Mouse (Mus musculus) adrenal gland, postnatal 4 days (tissue): ENCODE measurements around the gene Ppm1m. TPM values are rescaled to one million over a fixed set of nuclear protein-coding genes. Genes with fewer than 3 reads are reported as not detected.
A peak's percentile ranks its signal among the peaks of the same experiment; 100 is the strongest.

Experiments used
- DNase-seq, 2 experiments: peaks; one replicate each; pipeline ENCODE4 v3.0.0; 2021 to 2022; ENCODE audit warnings: low spot score in 2 of 2, mixed read lengths in 2 of 2
- total RNA-seq, 2 experiments: library from RNA; stranded (reverse); gene quantifications; 2 replicates each; pipeline ENCODE4 v1.2.3; 2021

The Ppm1m gene
- total RNA-seq, 2 experiments from 2014 or later, result 76.7 to 77.5 TPM

- DNase-seq, result no peak
Measured at GRCm38 (mm10) chr9:106222261-106222851, 22.8 kb upstream of the Ppm1m start, which contains the start of gene Tlr9. TSS of gene Tlr9 (plus strand) at chr9:106222598.

GRCm38 (mm10) chr9:106220894-106221523 lies 21.5 kb upstream of the Ppm1m start:
- no peak for DNase-seq

GRCm38 (mm10) chr9:106216971-106217370 lies 17.4 kb upstream of the Ppm1m start:
- no peak for DNase-seq

GRCm38 (mm10) chr9:106215341-106216125 lies 16.0 kb upstream of the Ppm1m start:
- DNase-seq, result no peak

- DNase-seq, result no peak
Measured at GRCm38 (mm10) chr9:106212594-106212981, 13.0 kb upstream of the Ppm1m start.

- DNase-seq, result peak; percentile 69 to 81
Measured at GRCm38 (mm10) chr9:106211680-106212593, 12.4 kb upstream of the Ppm1m start.

- DNase-seq, result no peak
Measured at GRCm38 (mm10) chr9:106210853-106211609, 11.5 kb upstream of the Ppm1m start.

GRCm38 (mm10) chr9:106209954-106210353 lies 10.4 kb upstream of the Ppm1m start:
- DNase-seq, result no peak

GRCm38 (mm10) chr9:106208181-106208580 lies 8.6 kb upstream of the Ppm1m start:
- DNase-seq, result no peak

GRCm38 (mm10) chr9:106206515-106206914 lies 7.0 kb upstream of the Ppm1m start:
- no peak for DNase-seq

GRCm38 (mm10) chr9:106205713-106206290 lies 6.3 kb upstream of the Ppm1m start:
- no peak for DNase-seq

- DNase-seq, result no peak
Measured at GRCm38 (mm10) chr9:106203990-106204851, 4.7 kb upstream of the Ppm1m start.

- peak; percentile 84 for DNase-seq
Measured at GRCm38 (mm10) chr9:106202819-106203636, 3.5 kb upstream of the Ppm1m start, which contains the start of gene Twf2. TSS of gene Twf2 (plus strand) at chr9:106203108.

GRCm38 (mm10) chr9:106201895-106202294 lies 2.3 kb upstream of the Ppm1m start:
- DNase-seq, result no peak

- peak in 1 of 2 experiments; percentile 65 for DNase-seq
Measured at GRCm38 (mm10) chr9:106198962-106199458, 536 bp downstream of the Ppm1m start.

GRCm38 (mm10) chr9:106197732-106198131 lies 1.8 kb downstream of the Ppm1m start:
- no peak for DNase-seq

GRCm38 (mm10) chr9:106197081-106197713 lies 2.3 kb downstream of the Ppm1m start:
- no peak for DNase-seq
